In the genomic region with DNA sequence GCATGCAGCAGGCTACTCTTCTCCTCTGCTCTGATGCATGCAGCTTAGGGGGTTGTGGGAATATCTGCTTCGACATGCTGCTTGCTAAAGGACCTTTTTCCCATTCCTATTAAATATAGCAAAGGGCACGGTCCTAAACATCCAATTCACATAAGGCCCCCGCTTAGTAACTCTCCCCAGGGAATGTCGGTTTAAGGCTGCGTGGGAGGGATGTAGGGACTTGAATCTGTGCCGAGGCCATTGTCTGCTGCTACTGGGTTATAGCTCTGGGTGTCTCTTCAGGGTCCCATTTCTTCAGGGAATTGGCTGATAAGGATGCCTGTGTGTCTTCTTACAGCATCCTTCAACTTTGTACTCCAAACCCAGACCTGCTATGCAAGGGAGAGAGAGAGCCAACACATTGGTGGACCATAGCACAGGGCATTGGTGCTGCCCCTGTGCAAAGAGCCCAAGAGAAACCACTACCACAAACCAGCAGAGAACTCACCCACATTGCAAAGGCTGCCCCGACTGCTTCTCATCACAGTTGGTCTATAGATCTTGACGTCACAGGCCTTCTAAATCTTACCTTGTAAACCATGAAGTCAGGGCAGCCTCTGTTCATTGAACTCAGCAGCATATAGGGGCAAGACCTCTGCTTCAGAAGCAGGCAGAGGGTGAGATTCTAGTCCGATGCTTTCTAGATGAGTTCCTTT, we compare ENCODE assay signal across 8 mouse cellular contexts. TPM values are rescaled to one million over a fixed set of nuclear protein-coding genes. Genes with fewer than 3 reads are reported as not detected.
DNase-seq lines count a peak whose midpoint lies in the region; ATAC-seq and TF ChIP-seq lines count a peak whose summit lies in the region.

No protein-coding gene starts in this region.

- peak overlapping the region; percentile 73 for H3K4me3 ChIP-seq in heart, embryonic 10.5 days
- peak overlapping the region; percentile 98 for H3K4me3 ChIP-seq in bone marrow, adult 2 months (replicated peaks; ENCODE audit: control insufficient read depth, low read depth, low read length)
- H3K4me3 ChIP-seq in hindbrain, postnatal 0 days (ENCODE audit: low read length) = no peak overlapping the region; the same call in 1 of the 2 replicates

- TF ChIP-seq POLR2A in bone marrow, adult 2 months (IDR thresholded peaks at IDR 0.05; ENCODE audit: borderline replicate concordance, control insufficient read depth, low read depth, low read length) = no peak

- 24% methylated on average over 9 of the region's 9 CpGs for WGBS in heart, embryonic 10.5 days
- 32% methylated on average over 9 of the region's 9 CpGs for WGBS in bone marrow, adult 2 months
- WGBS in hindbrain, postnatal 0 days = 31% methylated on average over 9 of the region's 9 CpGs

- no peak overlapping the region for H3K9ac ChIP-seq in hindbrain, postnatal 0 days (replicated peaks; ENCODE audit: low read length)

- H3K4me2 ChIP-seq in hindbrain, postnatal 0 days (ENCODE audit: low read depth, low read length) = peak overlapping the region; percentile 99

- no peaks in the 10 kb centered on the region for H3K27me3 ChIP-seq in heart, embryonic 10.5 days (ENCODE audit: insufficient read depth, poor library complexity, severe bottlenecking)
- H3K27me3 ChIP-seq in hindbrain, postnatal 0 days (ENCODE audit: insufficient read depth, low read length) = peaks cover 14% of the 10 kb centered on the region

- H3K36me3 ChIP-seq in heart, embryonic 10.5 days = 0 out of 2 replicates have a peak, but pooled peaks cover 7% of the 10 kb centered on the region
- H3K36me3 ChIP-seq in hindbrain, postnatal 0 days (ENCODE audit: insufficient read depth, low read length) = no peaks in the 10 kb centered on the region

- peak overlapping the region; percentile 97 for H3K27ac ChIP-seq in heart, embryonic 10.5 days
- H3K27ac ChIP-seq in bone marrow, adult 2 months (ENCODE audit: control insufficient read depth, insufficient read depth, low read depth, low read length, poor library complexity) = peak overlapping the region; percentile 31
- H3K27ac ChIP-seq in hindbrain, postnatal 0 days = no peak overlapping the region

- H3K4me1 ChIP-seq in heart, embryonic 10.5 days = peaks cover 50% of the 10 kb centered on the region
- peaks cover 4% of the 10 kb centered on the region for H3K4me1 ChIP-seq in bone marrow, adult 2 months (ENCODE audit: control insufficient read depth, insufficient read depth, low read length)
- H3K4me1 ChIP-seq in hindbrain, postnatal 0 days (ENCODE audit: insufficient read depth, low read length) = no peaks in the 10 kb centered on the region

- TF ChIP-seq CTCF in bone marrow, adult 2 months (IDR thresholded peaks at IDR 0.05; ENCODE audit: control insufficient read depth, insufficient read depth, low read length) = no peak
- TF ChIP-seq CTCF in hindbrain, postnatal 0 days (IDR thresholded peaks at IDR 0.05; ENCODE audit: low read depth) = no peak

- H3K9me3 ChIP-seq in heart, embryonic 10.5 days = no peaks in the 10 kb centered on the region
- no peaks in the 10 kb centered on the region for H3K9me3 ChIP-seq in hindbrain, postnatal 0 days (ENCODE audit: low read length)

- DNase-seq in heart, embryonic 10.5 days (ENCODE audit: low spot score) = no peak
- no peak for DNase-seq in heart, adult 8-10 months (ENCODE audit: low spot score)
- DNase-seq in hindbrain, postnatal 0 days (ENCODE audit: low spot score) = no peak
- DNase-seq in natural killer cell, adult 2 months (ENCODE audit: low spot score in 2 of 2) = peak; percentile 54 to 73
- no peak for DNase-seq in cerebellum, postnatal 4 days (ENCODE audit: low spot score in 2 of 2)
- no peak for DNase-seq in adrenal gland, postnatal 36 days
- no peak for DNase-seq in layer of hippocampus, postnatal 25 days (ENCODE audit: extremely low spot score in 1 of 2, low spot score in 1 of 2)

- no peak for ATAC-seq in hindbrain, postnatal 0 days

RNA-seq across cellular contexts. Expression of a gene that starts 0.7 kb away (rescaled TPM):
- polyA plus RNA-seq in heart, embryonic 10.5 days (2016; fragmentation: Nextera tagmentation; extraction: Ambion mirVana) = 100 and 130 TPM in 2 replicates
- 10 to 100 TPM; 64.0 to 99.3 (median 73.2) TPM for total RNA-seq in heart, adult 8-10 months (2022)
- polyA plus RNA-seq in bone marrow, adult 2 months (2011; ENCODE audit: insufficient read depth, insufficient read length, low replicate concordance, missing spikeins) = 51.6 and 119 TPM in 2 replicates
- total RNA-seq in hindbrain, postnatal 0 days (2014; rRNA removed) = 6.0 and 9.0 TPM in 2 replicates
- polyA plus RNA-seq in hindbrain, postnatal 0 days (2015; fragmentation: Nextera tagmentation; extraction: Ambion mirVana) = 8.5 and 9.2 TPM in 2 replicates
- 10 to 100 TPM; 12.4 to 20.2 TPM for total RNA-seq in adrenal gland, postnatal 36 days (2021)
- 1 to 10 TPM; 4.3 to 4.8 TPM for total RNA-seq in layer of hippocampus, postnatal 25 days (2021)

RNA-seq across cellular contexts. Expression of a gene that starts 54.7 kb away (rescaled TPM):
- polyA plus RNA-seq in heart, embryonic 10.5 days (2016; fragmentation: Nextera tagmentation; extraction: Ambion mirVana) = 76.2 and 85.1 TPM in 2 replicates
- total RNA-seq in heart, adult 8-10 months (2022) = 100 to 1,000 TPM in 3 of 4 experiments, 10 to 100 TPM in 1; 98.7 to 109 (median 103) TPM
- 288 and 312 TPM in 2 replicates for polyA plus RNA-seq in bone marrow, adult 2 months (2011; ENCODE audit: insufficient read depth, insufficient read length, low replicate concordance, missing spikeins)
- 25.3 and 27.5 TPM in 2 replicates for total RNA-seq in hindbrain, postnatal 0 days (2014; rRNA removed)
- polyA plus RNA-seq in hindbrain, postnatal 0 days (2015; fragmentation: Nextera tagmentation; extraction: Ambion mirVana) = 48.0 and 48.8 TPM in 2 replicates
- 10 to 100 TPM; 48.1 to 61.3 TPM for total RNA-seq in adrenal gland, postnatal 36 days (2021)
- total RNA-seq in layer of hippocampus, postnatal 25 days (2021) = 10 to 100 TPM; 26.1 to 28.7 TPM

Comparison
In these comparisons a context has a peak if more than half of its experiments do, and no peak if none do; other contexts are left out.
1. DNase-seq: peak in natural killer cell, adult 2 months (2 of 2); none in heart, embryonic 10.5 days (single experiment), heart, adult 8-10 months (single experiment), hindbrain, postnatal 0 days (single experiment), cerebellum, postnatal 4 days (0 of 2), adrenal gland, postnatal 36 days (0 of 2) and layer of hippocampus, postnatal 25 days (0 of 2).